Mouse (Mus musculus): ENCODE measurements around the gene Pla1a.

- TF ChIP-seq CTCF (conservative IDR thresholded peaks at IDR 0.05; ENCODE audit: low read length) (no peak), NANOG (IDR thresholded peaks at IDR 0.05; ENCODE audit: borderline replicate concordance, low read length) (no peak), POU5F1 (IDR thresholded peaks at IDR 0.05; ENCODE audit: borderline replicate concordance, low read length) (no peak)
These were observed 59.0 kb downstream of the Pla1a start for GRCm38 (mm10) chr16:38373941-38374340.
